Mouse (Mus musculus) retina, postnatal 7 days (tissue): ENCODE results near the gene Gcnt3.

Experiments used
- DNase-seq: peaks from one replicate; pipeline ENCODE4 v3.0.0-alpha.2; 2012; ENCODE audit warnings: low read depth, low spot score

The Gcnt3 gene

GRCm38 (mm10) chr9:70006984-70007383 is 30.9 kb downstream of the Gcnt3 start:
- DNase-seq, result no peak

GRCm38 (mm10) chr9:70003516-70003915 is 34.4 kb downstream of the Gcnt3 start:
- no peak for DNase-seq

GRCm38 (mm10) chr9:69999318-69999717 is 38.6 kb downstream of the Gcnt3 start:
- no peak for DNase-seq

- DNase-seq, result no peak
Measured at GRCm38 (mm10) chr9:69994547-69994946, 43.3 kb downstream of the Gcnt3 start.

- DNase-seq, result no peak
Measured at GRCm38 (mm10) chr9:69993479-69993878, 44.4 kb downstream of the Gcnt3 start.

- DNase-seq, result no peak
Measured at GRCm38 (mm10) chr9:69992841-69993277, 45.0 kb downstream of the Gcnt3 start.

GRCm38 (mm10) chr9:69990346-69990745 is 47.5 kb downstream of the Gcnt3 start:
- no peak for DNase-seq

GRCm38 (mm10) chr9:69989303-69990121 is 48.4 kb downstream of the Gcnt3 start, which contains the start of gene Bnip2:
Gene Bnip2 (plus strand): TSS chr9:69989466.
- peak; percentile 88 for DNase-seq

GRCm38 (mm10) chr9:69988706-69989302 is 49.1 kb downstream of the Gcnt3 start:
- no peak for DNase-seq

- peak; percentile 27 for DNase-seq
Measured at GRCm38 (mm10) chr9:69987579-69987978, 50.3 kb downstream of the Gcnt3 start.

GRCm38 (mm10) chr9:69986571-69986970 is 51.3 kb downstream of the Gcnt3 start:
- DNase-seq, result no peak

GRCm38 (mm10) chr9:69986063-69986462 is 51.8 kb downstream of the Gcnt3 start:
- no peak for DNase-seq

GRCm38 (mm10) chr9:69985526-69985925 is 52.4 kb downstream of the Gcnt3 start:
- no peak for DNase-seq
